Mouse (Mus musculus): ENCODE data around the gene Homer2.
A peak's percentile ranks its signal among the peaks of the same experiment; 100 is the strongest.

The Homer2 gene

DNA sequence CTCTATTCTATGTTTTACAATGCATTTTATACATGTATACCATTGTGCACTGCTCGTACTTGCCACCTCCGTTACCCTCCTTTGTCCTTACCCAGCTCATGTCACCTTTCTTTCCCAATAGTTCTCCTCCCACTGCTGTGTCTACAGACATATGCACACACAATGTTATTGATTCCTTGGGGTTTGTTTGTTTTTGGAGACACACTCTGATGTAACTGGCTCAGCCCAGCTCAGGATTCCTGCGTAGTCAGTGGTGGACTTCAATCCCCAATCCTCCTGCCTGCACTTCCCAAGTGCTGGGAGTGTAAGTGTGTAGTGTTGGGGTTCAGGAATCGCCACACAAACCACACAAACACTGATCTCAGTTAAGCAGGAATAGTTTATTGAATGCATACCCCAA is 120.1 kb downstream of the Homer2 start:
- DNase-seq (ENCODE audit: low read depth, low spot score): no peak

DNA sequence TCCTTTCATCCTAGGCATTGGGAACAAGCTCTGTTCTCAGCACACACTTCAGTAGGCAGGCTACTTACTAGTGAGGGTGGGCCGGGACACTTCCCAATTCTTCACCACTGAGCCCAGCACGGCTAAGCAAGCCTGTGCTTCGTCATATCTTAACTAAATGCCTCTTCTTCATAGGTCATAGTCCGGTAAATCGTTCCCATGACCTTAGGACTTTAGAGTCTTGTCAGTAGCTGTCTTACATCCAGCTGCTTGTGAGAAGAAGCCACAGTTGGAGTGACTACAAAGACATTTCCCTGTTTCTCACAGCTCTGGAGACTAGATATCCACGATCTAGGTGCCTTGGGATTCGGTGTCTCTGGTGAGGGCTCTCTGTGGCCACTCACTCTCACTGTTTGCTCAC is 122.0 kb downstream of the Homer2 start:
- DNase-seq (ENCODE audit: low read depth, low spot score): no peak

DNA sequence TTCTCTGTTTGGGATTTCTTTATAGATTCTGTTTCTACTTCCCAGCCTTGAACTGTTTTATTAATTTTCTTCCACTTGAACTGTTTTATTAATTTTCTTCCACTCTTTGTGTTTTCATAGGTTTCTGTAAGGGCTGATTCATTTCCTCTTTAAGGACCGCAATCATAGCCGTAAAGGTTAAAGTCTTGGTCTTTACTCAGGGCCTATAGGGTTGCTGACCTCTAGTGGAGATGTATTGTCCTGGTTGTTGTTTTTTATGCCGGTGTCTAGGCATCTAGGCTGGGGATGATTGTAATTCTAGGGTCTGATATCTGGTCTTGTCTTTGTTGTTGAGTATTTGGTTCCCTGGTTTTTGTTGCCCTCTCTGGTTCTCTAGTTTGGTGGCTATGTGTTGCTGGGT is 123.8 kb downstream of the Homer2 start:
- no peak for DNase-seq (ENCODE audit: low read depth, low spot score)

DNA sequence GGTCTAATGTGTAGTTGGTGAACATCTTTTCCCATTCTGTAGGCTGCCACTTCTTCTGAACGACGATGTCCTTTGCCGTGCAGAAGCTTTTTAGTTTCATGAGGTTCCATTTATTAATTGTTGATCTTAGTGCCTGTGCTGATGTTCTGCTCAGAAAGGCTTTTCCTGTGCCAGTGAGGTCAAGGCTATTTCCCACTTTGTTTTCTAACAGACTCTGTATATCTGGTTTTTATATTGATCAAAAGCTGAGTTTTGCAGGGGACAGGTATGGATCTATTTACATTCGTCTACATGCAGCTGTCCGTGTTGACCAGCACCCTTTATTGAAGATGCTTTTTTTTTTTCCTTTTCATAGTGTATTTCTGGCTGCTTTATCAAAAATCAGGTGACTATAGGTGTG is 128.0 kb downstream of the Homer2 start:
- no peak for DNase-seq (ENCODE audit: low read depth, low spot score)

DNA sequence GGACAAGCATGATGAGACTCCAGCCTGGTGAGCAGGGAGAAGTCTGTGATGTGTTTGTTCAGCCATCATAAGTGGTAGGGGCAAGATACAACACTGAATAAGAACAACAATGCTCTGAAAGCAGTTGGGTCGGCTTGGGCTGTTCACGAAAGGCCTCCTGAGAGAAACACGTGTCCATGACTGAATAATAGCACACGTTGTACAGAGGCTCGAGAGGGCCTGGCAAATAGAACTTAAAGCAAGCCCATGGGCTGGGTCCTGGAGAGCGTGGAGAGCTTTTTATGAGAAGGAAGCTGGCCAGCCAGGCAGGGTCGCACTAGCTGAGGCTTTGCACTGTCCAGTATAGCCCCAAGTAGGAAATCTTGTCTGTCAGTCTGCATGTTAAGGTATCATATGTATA is 128.9 kb downstream of the Homer2 start:
- no peak for DNase-seq (ENCODE audit: low read depth, low spot score)

DNA sequence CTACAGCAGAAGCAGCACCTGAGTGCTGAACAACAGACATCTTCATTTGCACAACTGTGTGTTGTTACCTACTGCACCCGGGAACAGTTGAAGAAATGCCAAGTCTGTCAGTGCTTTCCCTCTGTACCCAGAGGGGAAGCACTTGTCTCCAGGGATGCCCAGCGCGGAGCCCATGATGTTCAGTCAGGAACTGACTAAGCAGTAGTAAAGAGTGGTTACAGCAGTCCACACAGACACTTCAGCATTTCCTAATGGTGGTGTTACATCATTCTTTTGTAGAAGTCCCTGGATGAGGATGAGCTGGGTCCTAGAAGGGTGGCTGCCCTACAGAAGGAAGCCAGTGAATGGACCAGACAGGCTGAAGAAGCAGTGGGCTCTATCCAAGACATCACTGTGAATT is 129.5 kb downstream of the Homer2 start:
- no peak for DNase-seq (ENCODE audit: low read depth, low spot score)

DNA sequence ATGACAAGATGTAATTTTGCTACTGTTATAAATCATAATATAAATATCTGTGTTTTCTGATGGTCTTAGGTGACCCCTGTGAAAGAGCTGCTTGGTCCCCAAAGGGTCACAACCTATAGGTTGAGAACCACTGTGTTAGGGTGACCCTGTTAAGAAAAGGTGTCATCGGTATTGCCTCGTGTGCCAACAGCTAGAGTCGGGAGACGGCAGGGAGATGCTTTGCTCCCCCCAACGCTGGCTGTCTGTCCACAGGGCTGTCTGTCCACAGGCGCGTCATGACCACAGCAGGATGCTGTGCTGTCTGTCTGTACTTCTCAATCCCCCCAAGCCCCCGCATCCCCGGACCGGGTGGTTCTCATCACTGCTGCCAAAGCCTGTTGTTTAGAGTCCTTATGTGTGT is 131.7 kb downstream of the Homer2 start:
- DNase-seq (ENCODE audit: low read depth, low spot score): no peak

DNA sequence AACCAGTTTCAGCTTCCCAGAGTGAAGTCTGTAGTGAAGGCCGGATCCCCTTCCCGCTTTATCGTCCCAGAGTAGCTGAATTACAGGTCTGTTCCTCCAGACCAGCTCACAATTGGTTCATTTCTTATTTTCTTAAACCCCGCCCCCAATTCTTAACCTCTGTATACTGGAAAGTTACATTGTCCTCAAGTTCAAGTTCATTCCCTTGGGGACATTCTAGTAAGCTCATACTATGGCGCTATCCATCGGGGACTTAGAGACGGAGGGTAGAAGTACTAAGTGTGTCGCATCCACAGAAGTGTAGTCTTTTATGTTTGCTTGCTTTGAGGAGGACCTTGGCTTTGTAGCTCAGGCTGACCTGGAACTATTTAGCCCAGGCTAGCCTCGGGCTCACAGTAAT is 133.5 kb downstream of the Homer2 start:
- no peak for DNase-seq (ENCODE audit: low read depth, low spot score)

DNA sequence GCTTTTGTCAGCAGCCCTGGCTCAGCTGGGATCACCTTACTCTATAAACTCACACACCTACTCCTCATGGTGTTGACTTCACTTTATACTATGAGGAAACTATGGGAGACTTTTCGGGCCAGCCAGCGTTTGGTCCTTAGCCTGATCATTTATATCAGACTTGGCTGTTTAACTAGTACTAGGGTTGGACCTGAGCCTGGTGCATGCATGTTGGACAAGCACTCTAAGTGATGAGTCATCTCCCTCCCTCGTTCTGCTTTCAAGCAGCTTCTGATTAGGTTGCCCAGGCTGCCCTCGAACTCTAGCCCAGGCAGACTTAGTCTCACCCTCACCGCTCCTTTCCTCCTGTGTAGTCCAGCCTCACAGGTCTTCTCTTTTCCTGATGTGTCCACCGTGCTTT is 133.9 kb downstream of the Homer2 start:
- no peak for DNase-seq (ENCODE audit: low read depth, low spot score)

DNA sequence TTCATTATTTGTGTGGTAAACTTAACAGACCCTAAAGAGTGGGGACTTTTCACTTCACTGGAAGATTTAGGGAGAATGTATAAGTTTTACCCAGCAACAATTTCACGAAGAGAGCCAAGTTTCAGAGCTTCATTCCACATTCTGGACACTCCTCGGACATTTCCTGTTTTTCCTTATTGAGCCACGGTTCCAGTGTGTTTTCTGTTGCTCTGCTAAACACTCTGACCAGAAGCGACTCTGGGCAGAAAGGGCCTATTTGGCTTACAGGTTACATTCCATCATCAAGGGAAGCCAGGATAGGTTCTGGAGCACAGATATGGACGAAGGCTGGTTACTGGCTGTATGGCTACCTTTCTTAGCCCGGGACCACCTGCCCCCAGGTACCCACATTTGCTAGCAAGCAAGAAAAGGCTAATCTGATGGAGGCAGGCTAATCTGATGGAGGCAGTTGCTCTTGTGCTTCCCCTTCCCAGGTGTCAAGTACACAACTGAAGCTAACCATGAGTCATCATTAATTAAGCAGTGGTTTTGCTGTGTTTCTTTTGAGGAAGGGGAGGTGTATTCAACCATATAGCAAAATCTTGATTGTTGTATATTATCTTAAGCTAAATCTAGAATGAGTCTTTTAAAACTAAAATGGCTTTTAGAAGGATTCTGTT is 134.6 kb downstream of the Homer2 start:
- no peak for DNase-seq (ENCODE audit: low read depth, low spot score)

DNA sequence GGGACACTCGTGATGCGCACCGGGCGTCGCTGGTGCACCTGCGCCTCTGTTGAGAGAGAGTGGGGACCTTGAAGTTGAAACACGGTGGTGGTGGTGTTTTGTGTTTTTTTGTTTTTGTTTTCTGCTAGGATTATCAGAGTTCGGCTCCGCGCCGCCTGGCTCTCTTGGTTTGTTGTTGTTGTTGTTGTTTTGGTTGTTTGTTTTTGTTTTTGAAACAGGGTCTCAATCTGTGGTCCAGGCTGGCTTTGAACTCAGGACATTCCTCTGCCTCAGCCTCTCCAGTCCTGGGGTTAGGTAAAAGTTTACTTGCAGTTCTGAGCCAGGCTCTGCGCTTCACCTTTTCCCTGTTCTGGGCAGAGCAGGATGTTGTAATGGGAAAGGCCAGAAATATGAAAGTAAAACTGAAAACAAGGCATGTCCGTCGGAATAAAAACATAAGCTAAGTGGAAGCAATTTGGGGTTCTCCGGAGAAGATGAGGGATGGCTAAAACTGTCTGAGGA is 135.3 kb downstream of the Homer2 start:
- DNase-seq (ENCODE audit: low read depth, low spot score): no peak

DNA sequence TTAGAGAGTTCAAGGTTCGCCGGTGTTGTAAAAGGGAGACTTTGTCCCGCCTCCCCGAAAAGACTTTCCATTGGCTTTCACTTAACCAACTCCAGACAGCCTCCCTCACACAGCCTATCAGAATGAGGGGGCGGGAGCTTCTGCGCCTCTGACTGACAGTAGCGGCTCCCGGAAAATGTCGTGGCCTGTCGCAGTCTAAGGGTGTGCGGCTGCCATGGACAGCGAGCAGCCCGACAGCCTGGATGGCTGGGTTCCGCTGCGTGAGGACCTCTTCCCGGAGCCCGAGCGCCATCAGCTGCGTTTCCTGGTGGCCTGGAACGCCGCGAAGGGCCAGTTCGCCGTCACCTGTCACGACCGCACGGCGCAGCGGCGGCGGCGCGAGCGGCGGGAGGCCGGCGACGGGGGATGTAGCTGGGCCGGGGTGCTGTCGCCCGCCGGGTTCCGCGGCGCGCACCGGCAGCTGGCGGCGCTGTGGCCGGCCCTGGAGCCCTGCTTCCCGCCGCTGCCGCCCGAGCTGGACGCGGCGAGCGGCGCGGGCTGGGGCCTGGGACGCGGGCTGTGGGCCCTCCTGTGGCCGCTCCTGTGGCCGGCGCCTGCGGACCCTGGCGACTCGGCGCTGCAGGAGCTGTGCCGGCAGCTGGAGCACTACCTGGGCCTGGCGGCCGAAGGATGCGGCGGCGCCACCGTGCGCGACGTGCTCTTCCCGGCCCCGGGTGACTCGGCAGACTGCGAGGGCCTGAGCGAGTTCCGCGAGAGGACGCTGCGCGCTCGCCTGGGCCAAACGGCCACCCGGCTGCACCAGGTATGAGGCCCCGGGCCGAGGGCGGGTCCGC is 136.0 kb downstream of the Homer2 start, which contains the start of gene Whamm:
Whamm (plus strand) TSS at position 159 of the 833 bp plus-strand sequence.
- DNase-seq (ENCODE audit: low read depth, low spot score): peak; percentile 93

DNA sequence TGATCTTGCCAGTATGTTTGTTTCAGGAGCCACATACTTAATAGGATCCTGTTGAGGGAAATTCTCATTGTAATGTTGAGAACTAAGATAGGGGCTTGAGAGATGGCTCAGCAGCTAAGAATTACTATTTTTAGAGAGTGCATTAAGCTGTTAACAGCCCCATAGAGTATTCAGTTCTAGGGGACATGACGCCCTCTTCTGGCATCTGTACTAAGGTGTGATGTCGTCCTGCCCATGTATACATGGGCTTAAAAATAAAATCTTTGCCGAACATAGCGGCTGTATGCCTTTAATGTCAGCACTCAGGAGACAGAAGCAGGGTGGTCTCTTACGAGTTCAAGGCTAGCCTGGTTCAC is 136.6 kb downstream of the Homer2 start:
- no peak for DNase-seq (ENCODE audit: low read depth, low spot score)

DNA sequence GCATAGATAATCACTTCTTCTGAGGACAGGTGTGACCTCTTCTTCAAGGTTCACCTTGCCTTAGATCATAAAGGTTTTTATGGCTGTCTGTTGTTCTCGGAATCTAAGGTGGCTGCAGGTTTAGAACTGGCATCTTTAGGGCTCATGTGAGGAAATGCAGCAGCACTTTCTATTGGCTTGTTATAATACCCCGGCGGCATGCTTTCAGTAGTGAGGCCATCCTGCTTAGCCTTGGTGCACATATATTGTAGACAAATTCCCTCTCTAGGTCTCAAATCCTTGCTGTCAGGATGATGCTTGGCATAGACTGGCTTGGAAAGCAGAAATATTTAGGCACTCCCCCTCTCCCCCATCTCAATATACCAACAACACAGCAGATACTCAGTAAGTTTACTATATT is 137.1 kb downstream of the Homer2 start:
- no peak for DNase-seq (ENCODE audit: low read depth, low spot score)

DNA sequence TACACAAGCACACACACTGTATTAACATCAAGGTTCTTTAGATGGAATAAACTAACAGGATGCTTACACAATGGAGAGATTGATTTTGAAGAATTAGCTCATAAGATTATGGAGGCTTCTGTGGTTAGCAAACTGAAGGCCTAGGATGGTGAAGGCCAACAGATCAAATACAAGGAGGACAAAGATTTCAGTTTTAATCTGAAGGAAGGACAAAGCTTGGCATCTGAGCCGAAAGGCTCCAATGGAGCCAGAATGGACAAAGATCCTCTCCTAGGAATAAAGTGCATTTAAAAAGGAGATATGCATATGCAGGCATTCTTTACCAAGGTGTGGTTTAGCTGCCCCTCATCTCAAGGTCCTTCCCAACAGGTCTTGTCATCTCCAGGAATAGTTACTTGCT is 137.5 kb downstream of the Homer2 start:
- DNase-seq (ENCODE audit: low read depth, low spot score): no peak

DNA sequence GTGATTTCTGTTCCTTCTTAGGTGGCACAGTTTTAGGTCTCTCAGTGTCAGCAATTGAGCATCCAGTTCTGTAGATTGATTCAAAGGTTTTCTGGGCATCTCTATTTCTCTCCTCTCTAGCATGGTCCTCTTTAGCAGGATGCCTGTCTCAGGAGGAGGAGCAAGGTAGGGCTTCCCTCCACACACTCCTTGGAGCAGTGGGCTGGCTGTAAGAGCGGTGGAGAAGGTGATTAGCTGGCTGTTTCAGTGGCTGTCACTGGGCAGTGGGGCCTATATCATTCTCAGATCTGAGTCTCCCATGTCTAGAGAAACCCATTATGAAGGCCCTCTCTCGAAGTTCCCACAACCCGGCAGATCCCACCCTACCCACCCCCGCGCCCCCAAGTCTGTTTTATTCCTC is 139.9 kb downstream of the Homer2 start:
- no peak for DNase-seq (ENCODE audit: low read depth, low spot score)

DNA sequence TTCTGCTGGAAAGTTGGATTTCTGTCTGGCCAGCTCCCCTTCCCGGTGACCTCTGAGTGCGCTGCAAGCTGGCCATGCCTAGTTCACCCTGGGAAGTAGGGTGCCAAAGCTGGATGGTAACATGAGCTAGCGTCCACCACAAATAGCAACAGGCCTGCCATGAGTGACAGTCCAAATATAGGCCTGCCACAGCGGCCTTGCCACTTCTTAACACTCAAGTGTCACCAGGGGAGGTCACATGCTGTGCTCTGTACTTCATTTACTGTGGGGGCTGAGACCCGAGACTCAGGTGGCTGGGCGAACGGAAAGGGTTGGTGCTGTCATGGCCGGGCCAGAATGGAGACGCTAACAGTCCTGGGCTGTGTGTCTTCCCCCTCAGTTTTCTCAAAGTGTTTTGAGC is 140.4 kb downstream of the Homer2 start, which contains the start of gene Fsd2:
Fsd2 (minus strand) TSS at position 53 of the 400 bp plus-strand sequence.
- DNase-seq (ENCODE audit: low read depth, low spot score): no peak

DNA sequence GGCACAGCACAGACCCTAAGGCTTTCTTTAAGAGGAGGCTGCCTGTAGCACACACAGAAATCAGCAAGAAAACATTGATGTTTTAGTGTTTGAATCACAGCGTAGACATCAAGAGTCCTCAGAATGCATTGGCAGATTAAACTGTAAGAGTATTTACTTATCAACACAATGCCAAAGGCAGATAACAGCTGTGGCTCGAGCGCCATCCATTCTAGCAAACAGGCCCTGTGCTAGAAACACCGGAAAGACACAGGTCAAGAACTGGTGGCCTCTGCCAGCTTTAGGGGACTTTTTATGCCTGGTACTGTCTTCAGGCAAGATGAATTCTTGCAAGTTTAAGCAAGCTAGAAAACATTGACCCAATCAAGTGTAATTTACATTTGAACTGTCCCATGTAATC is 141.0 kb downstream of the Homer2 start:
- DNase-seq (ENCODE audit: low read depth, low spot score): no peak

DNA sequence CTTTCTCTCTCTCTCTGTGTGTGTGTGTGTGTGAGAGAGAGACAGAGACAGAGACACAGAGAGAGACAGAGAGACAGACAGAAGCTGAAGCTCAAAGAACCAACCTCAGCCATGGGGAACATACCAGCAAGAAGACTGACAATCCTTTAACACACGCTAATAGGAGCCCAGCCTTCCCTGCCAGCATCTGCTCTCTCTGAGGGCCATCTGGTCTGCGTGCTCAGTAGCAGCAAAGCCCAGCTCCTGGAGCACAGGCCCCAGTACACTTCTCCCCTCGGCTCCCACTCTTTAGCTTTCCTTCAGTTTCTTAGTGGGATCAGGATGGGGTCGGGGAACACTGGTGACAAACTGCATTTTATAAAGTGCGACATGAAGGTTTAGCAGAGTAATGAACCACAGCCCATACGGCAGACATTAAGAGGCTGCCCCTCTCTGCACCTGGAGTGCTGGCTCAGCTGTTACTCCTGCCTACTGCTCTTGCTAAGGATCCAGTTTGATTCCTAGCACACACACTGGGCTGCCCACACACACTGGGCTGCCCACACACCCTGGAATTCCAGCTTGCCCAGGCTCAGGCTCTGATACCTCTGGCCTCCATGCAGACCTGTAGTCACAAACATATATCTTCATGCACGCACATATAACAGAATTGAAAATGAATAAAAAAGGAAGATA is 141.8 kb downstream of the Homer2 start:
- DNase-seq (ENCODE audit: low read depth, low spot score): no peak

DNA sequence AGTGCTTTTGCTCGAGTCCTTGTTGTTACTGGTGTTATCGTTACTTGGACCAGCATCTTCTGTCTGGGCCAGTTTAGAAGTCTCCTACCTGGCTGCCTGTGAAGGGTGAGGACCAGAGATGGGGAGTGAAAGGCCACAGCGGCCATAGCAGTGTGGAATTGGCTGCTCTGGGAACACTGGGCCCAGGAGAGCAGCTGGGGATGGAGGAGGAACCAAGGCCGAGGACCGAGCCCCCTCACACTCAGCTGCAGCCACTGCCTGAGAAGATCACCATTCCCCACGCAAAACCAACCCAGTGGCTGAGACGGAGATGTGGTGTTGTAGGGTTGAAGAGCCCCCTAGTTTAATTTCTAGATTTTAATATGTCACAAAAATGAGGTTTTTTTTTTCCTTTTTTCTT is 142.6 kb downstream of the Homer2 start:
- no peak for DNase-seq (ENCODE audit: low read depth, low spot score)

DNA sequence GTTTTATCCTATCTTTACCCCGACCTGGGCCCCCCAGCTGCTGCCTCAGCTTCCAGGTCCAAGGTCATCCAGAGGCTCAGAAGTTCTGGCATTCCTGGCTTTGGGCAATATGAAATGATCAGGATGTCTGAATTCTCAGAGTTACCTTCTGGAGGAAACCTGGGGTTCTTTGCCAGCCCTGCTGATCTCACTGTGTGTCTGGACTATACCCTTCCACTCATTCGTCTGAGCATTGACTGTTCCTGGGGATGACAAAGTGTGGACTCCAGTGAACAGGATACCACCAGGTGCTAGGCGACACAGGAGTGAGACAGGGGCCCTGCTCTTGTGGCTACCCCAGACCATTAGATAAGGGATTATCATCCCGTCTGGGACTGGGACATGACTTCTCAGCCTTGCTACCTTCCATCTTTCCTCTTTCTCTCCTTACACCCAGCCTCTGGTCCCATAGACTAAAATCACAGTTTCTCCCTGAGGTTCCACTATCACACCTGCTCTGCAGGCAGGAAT is 143.8 kb downstream of the Homer2 start:
- DNase-seq (ENCODE audit: low read depth, low spot score): no peak

DNA sequence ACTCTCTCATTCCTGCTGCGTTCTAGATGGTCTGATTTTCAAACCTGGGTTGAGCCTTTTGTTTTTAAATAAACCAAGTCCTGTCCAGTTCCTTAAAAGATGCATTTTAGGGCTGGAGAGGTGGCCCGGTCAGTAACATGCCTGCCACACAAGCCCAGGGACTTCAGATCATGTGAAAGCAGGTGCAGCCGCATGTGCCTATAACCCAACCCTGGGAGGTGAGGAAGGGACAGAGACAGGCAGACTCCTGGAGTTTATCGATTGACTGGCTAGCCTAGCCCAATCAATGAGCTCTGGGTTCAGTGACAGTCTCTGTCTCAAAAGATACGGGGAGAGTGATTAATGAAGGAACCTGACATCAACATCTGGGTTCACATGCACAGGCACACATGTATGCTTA is 146.1 kb downstream of the Homer2 start:
- DNase-seq (ENCODE audit: low read depth, low spot score): no peak
